Mouse (Mus musculus) telencephalon, adult 2 months (tissue): Measurements from ENCODE around the gene B3gnt9.
A peak's percentile ranks its signal among the peaks of the same experiment; 100 is the strongest.

ENCODE experiments used
- DNase-seq: peaks from one replicate; pipeline ENCODE4 v3.0.0-alpha.2; 2011; ENCODE audit warnings: low read depth, low spot score

B3gnt9 gene

GRCm38 (mm10) chr8:105217926-105218522, 36.9 kb downstream of the B3gnt9 start:
- peak; percentile 54 for DNase-seq

DNA sequence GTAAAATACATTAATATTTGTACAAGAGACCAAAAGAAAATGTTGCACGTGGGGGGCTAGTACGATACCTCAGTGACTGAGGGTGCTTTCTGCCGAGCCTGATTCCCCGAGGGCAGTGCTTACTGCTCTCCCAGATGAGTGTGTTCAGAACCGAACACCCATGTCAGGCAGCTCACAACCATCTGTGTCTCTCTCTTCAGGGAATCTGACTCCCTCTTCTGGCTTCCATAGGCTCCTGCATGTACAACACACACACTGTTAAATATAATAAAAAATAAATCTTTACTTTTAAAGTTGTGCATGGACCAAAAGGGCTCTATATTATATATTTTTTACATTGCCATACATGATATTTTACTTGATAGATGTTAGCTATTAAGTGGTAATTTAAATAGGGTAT, 40.8 kb downstream of the B3gnt9 start:
- DNase-seq, result no peak

GRCm38 (mm10) chr8:105209153-105210110, 45.5 kb downstream of the B3gnt9 start:
- no peak for DNase-seq

GRCm38 (mm10) chr8:105207675-105208273, 47.2 kb downstream of the B3gnt9 start:
- no peak for DNase-seq

- peak; percentile 31 for DNase-seq
These were observed 48.1 kb downstream of the B3gnt9 start for GRCm38 (mm10) chr8:105206766-105207275.

DNA sequence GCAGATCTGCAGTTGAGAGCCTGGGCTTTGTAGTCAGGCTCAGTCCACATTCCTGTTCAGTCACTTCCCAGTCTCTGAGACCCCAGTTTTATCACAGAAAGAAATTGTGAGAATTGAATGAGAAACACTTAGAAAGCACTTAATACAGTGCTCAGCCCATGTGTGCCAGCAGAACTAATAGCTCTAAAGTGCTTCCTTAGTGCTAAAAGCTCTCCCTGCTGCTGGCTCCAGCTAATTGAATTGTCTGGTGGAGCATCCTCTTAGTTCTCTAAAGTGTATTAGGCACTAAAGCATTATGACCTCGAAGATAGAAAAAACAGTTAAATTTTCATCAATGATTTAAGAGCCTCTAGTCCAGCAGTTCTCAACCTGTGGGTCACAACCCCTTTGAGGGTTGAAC, 49.2 kb downstream of the B3gnt9 start:
- DNase-seq, result no peak
